ENCODE assay signal across 22 mouse cellular contexts in genomic region chr13:72280343-72280742, GRCm38 (mm10).
DNase-seq lines count a peak whose midpoint lies in the region; ATAC-seq and TF ChIP-seq lines count a peak whose summit lies in the region.
"Had no signal": no experiment of that assay in that cellular context is flagged by ENCODE, and none has a peak within 500 bp of the region (broad histone marks: within the 10 kb centered on the region; RNA-seq: fewer than 3 reads in every experiment).

No protein-coding gene starts in this region.

- no peak overlapping the region for H3K4me3 ChIP-seq in hindbrain, embryonic 12.5 days
- no peak overlapping the region for H3K4me3 ChIP-seq in hindbrain, embryonic 11.5 days (ENCODE audit: low read depth, low read length)
- H3K4me3 ChIP-seq in forebrain, embryonic 15.5 days, result no peak overlapping the region
- H3K4me3 ChIP-seq in midbrain, embryonic 15.5 days, result no peak overlapping the region
- H3K4me3 ChIP-seq in lung, adult 2 months (replicated peaks; ENCODE audit: extremely low read depth, low read depth, low read length), result no peak overlapping the region
- H3K4me3 ChIP-seq: embryonic facial prominence, embryonic 15.5 days; heart, adult 2 months; heart, embryonic 13.5 days had no signal

- intact Hi-C loops in heart, postnatal 36 days (cut with DNase I), result no loop called here

- 60% methylated on average over 2 of the region's 2 CpGs for WGBS in hindbrain, embryonic 12.5 days
- 62% methylated on average over 2 of the region's 2 CpGs for WGBS in hindbrain, embryonic 11.5 days
- 9% methylated on average over 2 of the region's 2 CpGs for WGBS in forebrain, embryonic 15.5 days
- WGBS in midbrain, embryonic 15.5 days, result 6% methylated on average over 2 of the region's 2 CpGs
- 43% methylated on average over 2 of the region's 2 CpGs for WGBS in lung, adult 2 months

- no peaks in the 10 kb centered on the region for H3K36me3 ChIP-seq in hindbrain, embryonic 12.5 days
- H3K36me3 ChIP-seq in hindbrain, embryonic 11.5 days (ENCODE audit: control insufficient read depth, insufficient read depth, low read length), result no peaks in the 10 kb centered on the region
- H3K36me3 ChIP-seq in forebrain, embryonic 15.5 days, result no peaks in the 10 kb centered on the region
- H3K36me3 ChIP-seq in midbrain, embryonic 15.5 days (replicated peaks), result no peaks in the 10 kb centered on the region
- H3K36me3 ChIP-seq: embryonic facial prominence, embryonic 15.5 days; heart, embryonic 13.5 days had no signal

- no peaks in the 10 kb centered on the region for H3K4me1 ChIP-seq in hindbrain, embryonic 12.5 days
- no peaks in the 10 kb centered on the region for H3K4me1 ChIP-seq in hindbrain, embryonic 11.5 days (replicated peaks; ENCODE audit: control insufficient read depth, insufficient read depth, low read length)
- no peaks in the 10 kb centered on the region for H3K4me1 ChIP-seq in forebrain, embryonic 15.5 days
- no peaks in the 10 kb centered on the region for H3K4me1 ChIP-seq in midbrain, embryonic 15.5 days
- no peaks in the 10 kb centered on the region for H3K4me1 ChIP-seq in lung, adult 2 months (ENCODE audit: control insufficient read depth, insufficient read depth, low read length)
- H3K4me1 ChIP-seq: embryonic facial prominence, embryonic 15.5 days; heart, embryonic 13.5 days had no signal

- no peak for TF ChIP-seq POLR2A in brain, embryonic 14.5 days (IDR thresholded peaks at IDR 0.05; ENCODE audit: borderline replicate concordance, extremely low read depth, insufficient read depth, insufficient read length, poor library complexity, severe bottlenecking)
- TF ChIP-seq POLR2A in lung, adult 2 months (IDR thresholded peaks at IDR 0.05; ENCODE audit: borderline replicate concordance, extremely low read depth, low read depth, low read length), result no peak

- H3K9me3 ChIP-seq in hindbrain, embryonic 12.5 days (replicated peaks), result no peaks in the 10 kb centered on the region
- no peaks in the 10 kb centered on the region for H3K9me3 ChIP-seq in hindbrain, embryonic 11.5 days (ENCODE audit: control insufficient read depth, low read length)
- no peaks in the 10 kb centered on the region for H3K9me3 ChIP-seq in forebrain, embryonic 15.5 days
- 0 out of 2 replicates have a peak, but pooled peaks cover 4% of the 10 kb centered on the region for H3K9me3 ChIP-seq in midbrain, embryonic 15.5 days
- H3K9me3 ChIP-seq: embryonic facial prominence, embryonic 15.5 days; heart, embryonic 13.5 days had no signal

- 0 out of 2 replicates have a peak, but pooled peaks cover under 1% of the 10 kb centered on the region for H3K27me3 ChIP-seq in hindbrain, embryonic 12.5 days
- H3K27me3 ChIP-seq in hindbrain, embryonic 11.5 days (ENCODE audit: control insufficient read depth, insufficient read depth, low read length), result no peaks in the 10 kb centered on the region
- peaks cover 23% of the 10 kb centered on the region; the same call in 1 of the 2 replicates for H3K27me3 ChIP-seq in forebrain, embryonic 15.5 days
- H3K27me3 ChIP-seq in midbrain, embryonic 15.5 days (replicated peaks), result 0 out of 2 replicates have a peak, but pooled peaks cover 10% of the 10 kb centered on the region
- H3K27me3 ChIP-seq: embryonic facial prominence, embryonic 15.5 days; heart, embryonic 13.5 days had no signal

- no peak for TF ChIP-seq CTCF in brain, embryonic 14.5 days (IDR thresholded peaks at IDR 0.05; ENCODE audit: borderline replicate concordance, extremely low read depth, insufficient read depth, insufficient read length)
- TF ChIP-seq CTCF in lung, adult 2 months (IDR thresholded peaks at IDR 0.05; ENCODE audit: insufficient read depth, low read length), result no peak

- no peak overlapping the region for H3K9ac ChIP-seq in hindbrain, embryonic 12.5 days
- H3K9ac ChIP-seq in hindbrain, embryonic 11.5 days (ENCODE audit: low read depth, low read length), result no peak overlapping the region
- H3K9ac ChIP-seq in forebrain, embryonic 15.5 days (replicated peaks), result no peak overlapping the region
- no peak overlapping the region for H3K9ac ChIP-seq in midbrain, embryonic 15.5 days
- H3K9ac ChIP-seq: embryonic facial prominence, embryonic 15.5 days; heart, embryonic 13.5 days had no signal

- no peak overlapping the region for H3K4me2 ChIP-seq in hindbrain, embryonic 12.5 days (replicated peaks)
- H3K4me2 ChIP-seq in hindbrain, embryonic 11.5 days (replicated peaks; ENCODE audit: low read depth, low read length), result no peak overlapping the region
- H3K4me2 ChIP-seq in forebrain, embryonic 15.5 days (replicated peaks), result no peak overlapping the region
- no peak overlapping the region for H3K4me2 ChIP-seq in midbrain, embryonic 15.5 days
- H3K4me2 ChIP-seq: embryonic facial prominence, embryonic 15.5 days; heart, embryonic 13.5 days had no signal

- no peak for DNase-seq in hindbrain, embryonic 11.5 days (ENCODE audit: low spot score)
- peak; percentile 86 for DNase-seq in brain, embryonic 14.5 days (ENCODE audit: low read depth)
- DNase-seq in cerebellum, adult 18-20 months, result no peak
- DNase-seq in lung, adult 2 months, result no peak
- DNase-seq in heart, postnatal 36 days, result no peak
- DNase-seq: adrenal gland, adult 8-10 months; cerebellum, adult 8-10 months; cerebellum, postnatal 36 days; embryo, embryonic 11 days; gastrocnemius, postnatal 14 days; heart, adult 2 months; kidney, adult 2 months; right cerebral cortex, postnatal 25 days; spleen, adult 18-20 months; thymus, postnatal 14 days had no signal

- ATAC-seq in hindbrain, embryonic 12.5 days (ENCODE audit: low FRiP score), result peak; percentile 40; the same call in 1 of the 2 replicates
- ATAC-seq in hindbrain, embryonic 11.5 days (ENCODE audit: low FRiP score), result no peak
- ATAC-seq in forebrain, embryonic 15.5 days (replicated peaks), result 0 out of 2 replicates have a peak, but pooled peaks have one; percentile 41
- ATAC-seq in midbrain, embryonic 15.5 days (replicated peaks), result peak; percentile 62; the same call in 1 of the 2 replicates
- ATAC-seq: lung, postnatal 0 days had no signal

- no peak overlapping the region for H3K27ac ChIP-seq in hindbrain, embryonic 12.5 days
- no peak overlapping the region for H3K27ac ChIP-seq in hindbrain, embryonic 11.5 days (ENCODE audit: low read depth, low read length)
- H3K27ac ChIP-seq in forebrain, embryonic 15.5 days (replicated peaks), result no peak overlapping the region
- no peak overlapping the region for H3K27ac ChIP-seq in midbrain, embryonic 15.5 days
- H3K27ac ChIP-seq: embryonic facial prominence, embryonic 15.5 days; heart, adult 2 months; heart, embryonic 13.5 days; kidney, postnatal 0 days had no signal
